Mouse (Mus musculus) yolk sac, embryonic 10.5 days (tissue): ENCODE data around the gene Fbxl16.
"Not testable (repeated sequence)": the region's sequence is repeated elsewhere in the genome, so short reads cannot be mapped to it uniquely, and the experiment has no call there.

Experiments
- DNase-seq: peaks from one replicate; pipeline ENCODE4 v3.0.0-alpha.2; 2017; ENCODE audit warnings: low spot score

Fbxl16 gene

DNA sequence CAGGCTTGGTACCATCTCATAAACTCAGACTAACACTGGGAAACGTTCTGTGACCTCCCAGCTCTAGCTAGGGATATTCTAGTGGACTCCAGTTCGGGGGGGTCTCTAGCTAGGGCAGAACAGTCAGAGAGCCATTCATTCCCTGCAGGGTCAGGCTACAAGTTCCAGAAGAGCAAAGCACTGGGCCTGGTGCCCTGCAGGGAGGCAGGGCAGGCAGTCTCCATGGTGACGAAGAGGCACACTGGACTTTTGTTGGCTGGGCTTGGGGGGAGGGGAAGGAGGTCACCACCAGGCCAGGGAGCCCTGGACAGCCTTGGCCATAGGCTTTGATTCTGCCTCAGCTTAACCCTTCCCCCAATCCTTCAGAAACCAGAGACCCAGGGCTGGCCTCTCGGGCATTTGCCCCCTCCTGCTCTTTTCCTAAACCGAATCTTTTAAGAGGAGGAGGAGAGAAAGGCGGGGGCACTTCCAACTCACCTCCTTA is 13.2 kb upstream of the Fbxl16 start, which contains the start of gene AC134908.4:
TSS of gene AC134908.4 (minus strand) at position 51 of the 484 bp plus-strand sequence.
- DNase-seq = peak; percentile 69

DNA sequence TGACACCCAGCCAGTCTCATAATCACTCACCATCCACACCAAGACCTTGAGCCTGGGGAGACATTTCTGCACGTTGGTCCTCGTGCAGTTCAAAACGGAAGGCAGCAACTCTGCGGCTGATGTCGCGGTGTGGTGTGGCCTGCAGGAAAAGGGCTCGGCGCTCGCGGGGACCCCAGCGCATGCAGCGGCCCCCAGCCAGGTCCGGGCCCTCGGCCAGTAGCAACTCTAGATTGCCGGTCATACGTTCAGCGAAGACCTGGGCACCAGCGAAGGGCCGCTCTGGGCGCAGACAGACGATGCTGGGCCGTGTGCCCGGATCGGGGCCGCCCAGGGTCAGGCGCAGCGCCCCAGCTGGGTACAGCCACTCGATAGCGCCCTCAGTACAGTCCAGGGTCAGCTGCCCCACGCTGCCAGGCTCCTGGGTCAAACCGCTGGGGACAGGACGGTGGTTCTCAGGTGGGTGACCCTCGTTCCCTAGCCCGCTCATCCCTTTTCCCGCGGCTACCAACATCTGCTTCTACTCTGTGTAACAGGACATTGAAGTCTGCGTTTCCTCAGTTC is 12.6 kb upstream of the Fbxl16 start:
- no peak for DNase-seq

- peak; percentile 87 for DNase-seq
Observed at GRCm38 (mm10) chr17:25796951-25797369, 11.9 kb upstream of the Fbxl16 start, which contains the start of gene Metrn. TSS of gene Metrn (minus strand) at chr17:25797136.

DNA sequence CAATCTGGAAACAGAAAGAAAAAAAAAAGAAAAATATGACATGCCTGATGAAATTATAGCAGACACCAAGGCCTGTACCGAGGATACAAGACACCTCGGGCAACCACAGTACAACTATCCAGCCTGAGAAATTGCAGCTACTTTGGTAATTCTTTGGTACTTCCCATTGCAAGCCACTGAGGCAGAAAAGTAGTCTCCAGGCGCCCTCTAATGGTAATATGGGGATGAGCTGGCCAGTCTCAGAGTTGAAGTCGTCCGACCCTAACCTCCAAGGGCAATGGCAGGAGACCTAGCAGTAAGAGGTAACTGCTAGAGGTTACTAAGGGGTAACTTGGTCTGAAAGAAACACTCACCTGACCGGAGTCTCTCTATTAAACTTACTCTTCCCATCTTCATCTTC is 7.9 kb upstream of the Fbxl16 start:
- DNase-seq = peak; percentile 52

- no peak for DNase-seq
Observed at GRCm38 (mm10) chr17:25802825-25803517, 5.9 kb upstream of the Fbxl16 start.

DNA sequence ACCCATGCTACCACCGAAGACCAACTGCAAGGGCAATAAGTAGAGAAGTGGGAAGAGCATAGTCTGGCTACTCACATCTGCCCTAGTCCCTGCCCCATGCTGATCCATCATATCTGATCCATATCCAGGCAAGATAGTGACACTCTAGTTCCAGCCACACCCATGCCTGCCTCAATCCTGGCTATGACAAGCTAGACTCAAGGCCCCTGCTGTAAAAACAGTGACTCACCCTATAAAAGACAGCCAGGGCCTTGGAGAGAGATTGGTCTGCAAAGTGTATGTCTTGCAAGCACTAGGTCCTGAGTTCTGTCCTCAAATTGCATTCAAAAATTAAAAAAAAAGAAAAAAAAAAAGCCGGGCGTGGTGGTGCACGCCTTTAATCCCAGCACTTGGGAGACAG is 2.4 kb upstream of the Fbxl16 start:
- DNase-seq = no peak

DNA sequence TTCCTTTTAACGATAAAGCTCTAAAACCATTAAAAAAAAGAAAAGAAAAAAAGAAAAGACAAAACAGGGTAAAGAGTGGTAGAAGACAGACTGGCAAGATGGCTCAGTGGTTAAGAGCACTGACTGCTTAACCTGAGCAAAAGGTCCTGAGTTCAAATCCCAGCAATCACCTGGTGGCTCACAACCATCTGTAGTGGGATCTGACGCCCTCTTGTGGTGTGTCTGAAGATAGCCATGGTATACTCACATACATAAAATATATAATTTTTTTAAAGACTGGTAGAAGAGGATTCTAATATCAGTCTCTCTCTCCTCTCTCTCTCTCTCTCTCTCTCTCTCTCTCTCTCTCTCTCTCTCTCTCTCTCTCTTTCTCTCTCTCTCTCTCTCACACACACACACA is 1.4 kb upstream of the Fbxl16 start:
- not testable (repeated sequence) for DNase-seq

GRCm38 (mm10) chr17:25808028-25808427 is 857 bp upstream of the Fbxl16 start:
- no peak for DNase-seq

- DNase-seq = no peak
Observed at GRCm38 (mm10) chr17:25809606-25810340, 888 bp downstream of the Fbxl16 start.

GRCm38 (mm10) chr17:25810890-25811289 is 2.0 kb downstream of the Fbxl16 start:
- DNase-seq = no peak

DNA sequence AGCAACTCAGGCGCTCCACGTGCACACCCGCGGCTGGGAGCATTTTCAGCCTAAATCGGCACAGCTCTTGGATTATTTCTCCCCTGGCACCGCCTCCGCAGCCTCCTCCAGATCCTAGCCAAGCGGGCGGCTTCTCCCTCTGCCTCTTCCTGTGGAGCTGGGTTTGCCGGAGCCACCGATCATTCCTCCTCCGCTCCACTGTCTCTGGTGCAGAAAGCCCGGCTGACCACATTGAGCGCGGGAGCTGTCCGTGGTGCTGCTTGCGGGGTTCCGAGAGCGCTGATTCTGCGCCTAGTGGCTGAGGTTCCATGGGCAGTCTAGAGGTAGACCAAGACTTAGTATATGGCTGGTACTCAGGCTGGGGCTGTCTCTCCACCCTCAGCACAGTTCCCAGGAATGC is 4.6 kb downstream of the Fbxl16 start:
- DNase-seq = peak; percentile 81

DNA sequence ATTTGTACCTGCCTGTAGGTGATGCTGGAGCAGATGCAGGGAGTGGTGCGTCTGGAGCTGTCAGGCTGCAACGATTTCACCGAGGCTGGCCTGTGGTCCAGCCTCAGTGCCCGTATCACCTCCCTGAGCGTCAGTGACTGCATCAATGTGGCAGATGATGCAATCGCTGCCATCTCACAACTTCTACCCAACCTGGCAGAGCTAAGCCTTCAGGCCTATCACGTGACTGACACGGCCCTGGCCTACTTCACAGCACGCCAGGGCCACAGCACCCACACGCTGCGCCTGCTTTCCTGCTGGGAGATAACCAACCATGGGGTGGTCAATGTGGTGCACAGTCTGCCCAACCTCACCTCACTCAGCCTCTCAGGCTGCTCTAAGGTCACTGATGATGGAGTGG is 8.8 kb downstream of the Fbxl16 start:
- DNase-seq = no peak

DNA sequence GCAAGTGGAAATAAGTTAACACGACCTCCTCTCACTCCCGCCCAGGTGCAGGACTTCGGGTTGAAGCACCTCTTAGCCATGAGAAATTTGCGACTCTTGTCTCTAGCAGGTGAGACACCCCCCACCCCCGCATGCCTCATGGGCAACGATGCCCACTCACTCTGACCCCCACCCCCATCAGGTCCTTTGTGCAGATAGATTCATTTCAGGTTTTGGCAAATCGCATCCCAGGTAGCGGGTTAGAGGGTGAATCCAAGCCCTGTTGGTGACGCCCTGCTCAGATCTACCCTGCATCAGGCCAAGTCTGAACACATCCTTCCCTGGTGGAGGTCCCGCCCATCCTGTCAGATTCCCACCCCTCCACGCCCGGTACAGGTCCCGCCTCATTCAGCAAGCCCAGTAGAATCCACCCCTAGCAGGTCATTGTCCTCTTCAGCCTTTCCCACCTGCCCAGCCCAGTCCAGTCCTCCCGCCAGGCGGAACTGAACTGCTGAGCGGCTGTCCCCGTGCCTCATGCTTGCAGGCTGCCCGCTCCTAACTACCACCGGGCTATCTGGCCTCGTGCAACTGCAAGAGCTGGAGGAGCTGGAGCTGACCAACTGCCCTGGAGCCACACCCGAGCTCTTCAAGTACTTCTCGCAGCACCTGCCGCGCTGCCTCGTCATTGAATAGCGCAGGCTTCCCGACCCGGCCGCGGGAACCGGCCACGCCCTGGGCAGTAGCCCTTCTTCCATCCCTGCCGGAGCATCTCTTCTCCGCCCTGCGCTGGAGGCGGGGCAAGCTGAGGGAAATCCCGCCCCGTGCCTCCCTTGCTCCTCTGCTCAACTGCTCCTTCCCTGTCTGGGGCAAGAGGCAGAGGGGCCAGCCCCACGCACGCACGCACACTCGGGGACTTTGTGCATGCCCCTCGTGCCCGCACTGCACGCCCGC is 10.2 kb downstream of the Fbxl16 start:
- DNase-seq = peak; percentile 26

- peak; percentile 82 for DNase-seq
Observed at GRCm38 (mm10) chr17:25823452-25823851, 14.6 kb downstream of the Fbxl16 start, which contains the start of gene Wdr24. TSS of gene Wdr24 (plus strand) at chr17:25823627.

GRCm38 (mm10) chr17:25824362-25825142 is 15.7 kb downstream of the Fbxl16 start:
- DNase-seq = no peak

- no peak for DNase-seq
Observed at GRCm38 (mm10) chr17:25825311-25825710, 16.4 kb downstream of the Fbxl16 start.

DNA sequence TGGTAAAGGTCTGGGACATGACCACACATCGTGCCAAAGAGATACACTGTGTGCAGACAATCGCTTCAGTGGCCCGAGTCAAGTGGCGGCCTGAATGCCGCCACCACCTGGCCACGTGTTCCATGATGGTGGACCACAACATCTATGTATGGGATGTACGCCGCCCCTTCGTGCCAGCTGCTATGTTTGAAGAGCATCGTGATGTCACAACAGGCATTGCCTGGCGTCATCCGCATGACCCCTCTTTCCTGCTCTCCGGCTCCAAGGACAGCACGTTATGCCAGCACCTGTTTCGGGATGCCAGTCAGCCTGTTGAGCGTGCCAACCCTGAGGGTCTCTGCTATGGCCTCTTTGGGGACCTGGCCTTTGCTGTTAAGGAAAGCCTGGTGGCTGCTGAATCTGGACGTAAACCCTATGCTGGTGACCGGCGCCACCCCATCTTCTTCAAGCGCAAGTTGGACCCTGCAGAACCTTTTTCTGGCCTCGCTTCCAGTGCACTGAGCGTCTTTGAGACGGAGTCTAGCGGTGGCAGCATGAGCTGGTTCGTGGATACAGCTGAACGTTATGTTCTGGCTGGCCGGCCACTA is 17.2 kb downstream of the Fbxl16 start:
- no peak for DNase-seq

GRCm38 (mm10) chr17:25827011-25827410 is 18.1 kb downstream of the Fbxl16 start:
- DNase-seq = no peak

- DNase-seq = no peak
Observed at GRCm38 (mm10) chr17:25827546-25828222, 18.8 kb downstream of the Fbxl16 start.

- DNase-seq = no peak
Observed at GRCm38 (mm10) chr17:25828223-25828594, 19.3 kb downstream of the Fbxl16 start.
